Mouse (Mus musculus): Measurements from ENCODE around the gene Cyp2j5.
"Not testable (repeated sequence)": the region's sequence is repeated elsewhere in the genome, so short reads cannot be mapped to it uniquely, and the experiment has no call there.

Cyp2j5 gene

GRCm38 (mm10) chr4:96663991-96664390 is at the start of gene Cyp2j5:
Gene Cyp2j5, minus strand, starts transcription at chr4:96664154.
- DNase-seq (ENCODE audit: low read depth) = no peak

GRCm38 (mm10) chr4:96705281-96705951 is 41.5 kb upstream of the Cyp2j5 start:
- no peak for DNase-seq (ENCODE audit: low read depth)

GRCm38 (mm10) chr4:96698218-96698561 is 34.2 kb upstream of the Cyp2j5 start:
- DNase-seq (ENCODE audit: low read depth) = no peak

GRCm38 (mm10) chr4:96697511-96698217 is 33.7 kb upstream of the Cyp2j5 start:
- DNase-seq (ENCODE audit: low read depth) = no peak

- DNase-seq (ENCODE audit: low read depth) = no peak
Measured at GRCm38 (mm10) chr4:96696614-96697360, 32.8 kb upstream of the Cyp2j5 start.

GRCm38 (mm10) chr4:96687358-96687803 is 23.4 kb upstream of the Cyp2j5 start:
- no peak for DNase-seq (ENCODE audit: low read depth)

GRCm38 (mm10) chr4:96683474-96683873 is 19.5 kb upstream of the Cyp2j5 start:
- no peak for DNase-seq (ENCODE audit: low read depth)

- DNase-seq (ENCODE audit: low read depth) = no peak
Measured at GRCm38 (mm10) chr4:96680966-96681365, 17.0 kb upstream of the Cyp2j5 start.

GRCm38 (mm10) chr4:96680233-96680632 is 16.3 kb upstream of the Cyp2j5 start:
- no peak for DNase-seq (ENCODE audit: low read depth)

GRCm38 (mm10) chr4:96664668-96665454 is 907 bp upstream of the Cyp2j5 start:
- DNase-seq (ENCODE audit: low read depth) = no peak

- no peak for DNase-seq (ENCODE audit: low read depth)
Measured at GRCm38 (mm10) chr4:96635455-96635854, 28.5 kb downstream of the Cyp2j5 start.

- DNase-seq (ENCODE audit: low read depth) = no peak
Measured at GRCm38 (mm10) chr4:96622474-96622873, 41.5 kb downstream of the Cyp2j5 start.

- no peak for DNase-seq (ENCODE audit: low read depth)
Measured at GRCm38 (mm10) chr4:96591791-96592150, 72.2 kb downstream of the Cyp2j5 start.

- DNase-seq (ENCODE audit: low read depth) = no peak
Measured at GRCm38 (mm10) chr4:96590911-96591790, 72.8 kb downstream of the Cyp2j5 start, which contains the start of gene Cyp2j9. Gene Cyp2j9, minus strand, starts transcription at chr4:96591578.

GRCm38 (mm10) chr4:96581425-96582088 is 82.4 kb downstream of the Cyp2j5 start:
- DNase-seq (ENCODE audit: low read depth) = no peak

- DNase-seq (ENCODE audit: low read depth) = not testable (repeated sequence)
Measured at GRCm38 (mm10) chr4:96580351-96580750, 83.6 kb downstream of the Cyp2j5 start.
